Mouse (Mus musculus) limb, embryonic 14.5 days (tissue): Measurements from ENCODE around the gene Emilin3. TPM values are rescaled to one million over a fixed set of nuclear protein-coding genes. Genes with fewer than 3 reads are reported as not detected.

Experiments used
- ATAC-seq: fragments of 200-750 bp; cut with Nextera tagmentation; 2 replicates; pipeline ENCODE4 v1.8.0; 2017; ENCODE audit warnings: low read depth, moderate number of reproducible peaks, moderate TSS enrichment; ENCODE audit not compliant: low FRiP score
- DNase-seq: peaks from one replicate; pipeline ENCODE4 v3.0.0-alpha.2; 2015; ENCODE audit warnings: low spot score
- H3K27ac ChIP-seq: fragments of 300-500 bp; sonication (generic); replicated peaks from 2 replicates; pipeline ENCODE4 v1.5.1; 2014; ENCODE audit warnings: low read depth, mild to moderate bottlenecking, low read length, moderate library complexity, mixed read lengths
- H3K27me3 ChIP-seq: fragments of 300-500 bp; sonication (generic); 2 replicates; pipeline ENCODE4 v1.6.1; 2014; ENCODE audit warnings: low read length, mixed read lengths; ENCODE audit not compliant: control insufficient read depth, insufficient read depth
- H3K36me3 ChIP-seq: fragments of 300-500 bp; sonication (generic); 2 replicates; pipeline ENCODE4 v1.6.1; 2014; ENCODE audit warnings: mild to moderate bottlenecking, low read length, moderate library complexity, mixed read lengths; ENCODE audit not compliant: control insufficient read depth, insufficient read depth
- H3K4me1 ChIP-seq: fragments of 300-500 bp; sonication (generic); 2 replicates; pipeline ENCODE4 v1.6.1; 2014; ENCODE audit warnings: antibody characterized with exemption, low read length, mixed read lengths; ENCODE audit not compliant: control insufficient read depth, insufficient read depth
- H3K4me2 ChIP-seq: fragments of 300-500 bp; sonication (generic); replicated peaks from 2 replicates; pipeline ENCODE4 v1.6.1; 2014; ENCODE audit warnings: low read depth, mild to moderate bottlenecking, low read length, moderate library complexity; ENCODE audit not compliant: severe bottlenecking
- H3K4me3 ChIP-seq: fragments of 300-500 bp; sonication (generic); replicated peaks from 2 replicates; pipeline ENCODE4 v1.5.1; 2014; ENCODE audit warnings: low read length
- H3K9ac ChIP-seq: fragments of 300-500 bp; sonication (generic); 2 replicates; pipeline ENCODE4 v1.6.1; 2014; ENCODE audit warnings: mild to moderate bottlenecking, low read depth, low read length, moderate library complexity; ENCODE audit not compliant: severe bottlenecking
- H3K9me3 ChIP-seq: fragments of 300-500 bp; sonication (generic); 2 replicates; pipeline ENCODE4 v1.6.1; 2016; ENCODE audit warnings: low read length; ENCODE audit not compliant: control insufficient read depth
- POLR2A ChIP-seq: fragments of 200-500 bp; IDR thresholded peaks from 2 replicates; pipeline ENCODE4 v1.8.0; 2012; ENCODE audit warnings: inconsistent platforms, mild to moderate bottlenecking, moderate library complexity, borderline replicate concordance; ENCODE audit not compliant: insufficient read depth, insufficient read length; ENCODE audit errors: extremely low read depth
- WGBS: fragments of 180-500 bp; shearing (Covaris S2); extraction: QIAGEN DNeasy Blood & Tissue Kit; methylation state at CpG from one replicate; pipeline ENCODE4 v1.1.7; 2014; 5-methylcytosine and 5-hydroxymethylcytosine counted together
- polyA plus RNA-seq, 2 experiments: library from polyadenylated mRNA; depleted of rRNA in 1 of 2; stranded (reverse) in 1 of 2; unstranded in 1 of 2; fragments of >200 nt; fragmentation: Nextera tagmentation in 1 of 2; extraction: Ambion mirVana in 1 of 2; gene quantifications; 2 replicates each; pipeline versions ENCODE4 v1.2.1 to v1.2.3; 2012 to 2014

Gene Emilin3
- polyA plus RNA-seq, 2 experiments, result 30.3 to 69.3 TPM

GRCm38 (mm10) chr2:160931378-160931777 is 19.2 kb upstream of the Emilin3 start:
- no peak overlapping the region for H3K9ac ChIP-seq
- no peaks in the 10 kb centered on the region for H3K27me3 ChIP-seq
- no peak for DNase-seq
- 92% methylated on average over 5 of the region's 5 CpGs for WGBS
- no peaks in the 10 kb centered on the region for H3K9me3 ChIP-seq
- H3K4me1 ChIP-seq, result peaks cover 29% of the 10 kb centered on the region
- H3K4me2 ChIP-seq, result no peak overlapping the region
- no peak overlapping the region for H3K27ac ChIP-seq
- no peaks in the 10 kb centered on the region for H3K36me3 ChIP-seq
- no peak overlapping the region for H3K4me3 ChIP-seq
- TF ChIP-seq POLR2A, result no peak
- no peak for ATAC-seq

DNA sequence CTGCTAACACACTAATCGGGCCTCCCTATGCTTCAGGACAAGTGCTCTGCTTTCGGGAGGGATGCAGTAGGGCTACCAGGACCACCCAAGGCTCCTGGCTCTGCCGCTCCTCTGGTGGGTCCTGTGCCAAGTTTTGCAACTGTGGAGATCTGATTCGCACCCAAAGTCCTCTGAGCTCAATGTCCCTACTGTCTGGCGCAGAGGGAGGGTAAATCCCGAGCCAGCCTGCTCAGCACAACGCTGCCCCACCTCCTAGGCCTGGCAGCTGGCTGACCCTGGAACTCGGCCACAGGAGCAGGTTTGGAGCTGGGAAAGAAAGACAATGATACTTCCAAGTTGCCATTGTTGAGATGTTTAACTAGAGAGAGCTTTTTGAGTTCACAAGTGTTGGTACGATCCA is 13.1 kb upstream of the Emilin3 start:
- 0 out of 2 replicates have a peak, but pooled peaks cover 3% of the 10 kb centered on the region for H3K9me3 ChIP-seq
- H3K36me3 ChIP-seq, result no peaks in the 10 kb centered on the region
- H3K4me1 ChIP-seq, result peaks cover 6% of the 10 kb centered on the region; the same call in 1 of the 2 replicates
- H3K4me3 ChIP-seq, result no peak overlapping the region
- DNase-seq (no peak), ATAC-seq (no peak)
- H3K4me2 ChIP-seq, result no peak overlapping the region
- WGBS, result 73% methylated on average over 9 of the region's 9 CpGs
- no peak overlapping the region for H3K9ac ChIP-seq
- no peak for TF ChIP-seq POLR2A
- peak overlapping the region; percentile 55; the same call in 1 of the 2 replicates for H3K27ac ChIP-seq
- no peaks in the 10 kb centered on the region for H3K27me3 ChIP-seq

GRCm38 (mm10) chr2:160921285-160921684 is 9.2 kb upstream of the Emilin3 start:
- Histone ChIP-seq H3K27ac (no peak overlapping the region), H3K9me3 (0 out of 2 replicates have a peak, but pooled peaks cover 3% of the 10 kb centered on the region), H3K27me3 (no peaks in the 10 kb centered on the region), H3K4me3 (no peak overlapping the region), H3K4me1 (peaks cover 6% of the 10 kb centered on the region; the same call in 1 of the 2 replicates), H3K4me2 (no peak overlapping the region), H3K9ac (no peak overlapping the region), H3K36me3 (no peaks in the 10 kb centered on the region)
- no peak for ATAC-seq
- TF ChIP-seq POLR2A, result no peak
- 38% methylated on average over 7 of the region's 7 CpGs for WGBS
- no peak for DNase-seq

DNA sequence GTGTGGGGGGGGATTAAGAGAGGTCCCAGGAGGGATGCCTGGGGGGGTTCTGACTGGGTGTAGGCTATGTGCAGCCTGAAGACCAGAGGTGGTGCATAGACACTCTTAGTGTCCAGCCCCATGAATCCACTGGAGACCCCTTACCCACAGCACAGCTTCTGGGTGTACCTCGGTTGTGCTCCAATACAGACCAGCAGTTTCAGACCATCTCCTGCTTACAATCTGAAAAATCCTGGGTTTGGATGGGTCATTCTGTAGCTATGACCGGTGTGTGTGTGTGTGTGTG is 6.7 kb upstream of the Emilin3 start:
- Histone ChIP-seq H3K36me3 (no peaks in the 10 kb centered on the region), H3K4me2 (no peak overlapping the region), H3K4me1 (peaks cover 12% of the 10 kb centered on the region), H3K4me3 (no peak overlapping the region), H3K27me3 (no peaks in the 10 kb centered on the region), H3K9ac (no peak overlapping the region), H3K27ac (no peak overlapping the region), H3K9me3 (0 out of 2 replicates have a peak, but pooled peaks cover 3% of the 10 kb centered on the region)
- no peak for TF ChIP-seq POLR2A
- no peak for ATAC-seq
- WGBS, result 81% methylated on average over 2 of the region's 2 CpGs
- no peak for DNase-seq

GRCm38 (mm10) chr2:160918154-160918929 is 6.2 kb upstream of the Emilin3 start:
- Histone ChIP-seq H3K36me3 (no peaks in the 10 kb centered on the region), H3K9ac (no peak overlapping the region), H3K4me3 (no peak overlapping the region), H3K27ac (no peak overlapping the region), H3K9me3 (0 out of 2 replicates have a peak, but pooled peaks cover 3% of the 10 kb centered on the region), H3K4me1 (peaks cover 12% of the 10 kb centered on the region), H3K27me3 (no peaks in the 10 kb centered on the region), H3K4me2 (no peak overlapping the region)
- WGBS, result 67% methylated on average over 8 of the region's 8 CpGs
- no peak for TF ChIP-seq POLR2A
- DNase-seq (no peak), ATAC-seq (no peak)
